Mouse (Mus musculus) bone marrow, adult 2 months (tissue): Measurements from ENCODE around the gene Bloc1s6.

ENCODE experiments used
- CTCF ChIP-seq: fragments of 200-500 bp; IDR thresholded peaks from 2 replicates; pipeline ENCODE4 v1.5.1; 2011; ENCODE audit warnings: low read length, control low read depth; ENCODE audit not compliant: control insufficient read depth, insufficient read depth
- POLR2A ChIP-seq: fragments of 200-500 bp; IDR thresholded peaks from 2 replicates; pipeline ENCODE4 v1.6.1; 2011; ENCODE audit warnings: low read depth, mild to moderate bottlenecking, control low read depth, low read length, borderline replicate concordance; ENCODE audit not compliant: control insufficient read depth

GRCm38 (mm10) chr2:122780447-122780846, 42.1 kb downstream of the Bloc1s6 start:
- no peak for TF ChIP-seq POLR2A
- no peak for TF ChIP-seq CTCF
